ENCODE assay signal across 8 mouse cellular contexts in the genomic region with DNA sequence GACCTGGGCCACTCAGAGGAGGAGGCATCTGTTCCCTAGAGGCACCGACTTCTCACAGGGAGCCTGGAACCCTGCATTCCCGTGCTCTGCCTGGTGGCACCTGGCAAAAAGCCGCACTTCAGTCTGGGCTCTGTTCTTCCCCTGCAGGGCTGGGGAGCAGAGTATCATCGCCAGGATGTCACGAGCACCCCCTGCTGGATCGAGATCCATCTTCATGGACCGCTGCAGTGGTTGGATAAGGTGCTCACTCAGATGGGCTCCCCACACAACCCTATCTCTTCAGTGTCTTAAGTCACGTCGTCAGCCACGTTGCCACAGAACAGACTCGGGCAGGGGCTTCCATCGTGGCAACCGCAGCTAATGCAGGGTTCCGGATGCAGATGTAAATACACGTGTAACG. TPM values are rescaled to one million over a fixed set of nuclear protein-coding genes. Genes with fewer than 3 reads are reported as not detected.
A peak's percentile ranks its signal among the peaks of the same experiment; 100 is the strongest.
DNase-seq lines count a peak whose midpoint lies in the region; ATAC-seq and TF ChIP-seq lines count a peak whose summit lies in the region.

No protein-coding gene starts in this region.

- no peaks in the 10 kb centered on the region for H3K27me3 ChIP-seq in heart, embryonic 14.5 days (ENCODE audit: control insufficient read depth, insufficient read depth, low read length)
- no peaks in the 10 kb centered on the region for H3K27me3 ChIP-seq in kidney, postnatal 0 days (ENCODE audit: insufficient read depth, low read length)
- H3K27me3 ChIP-seq in liver, embryonic 14.5 days (ENCODE audit: control insufficient read depth, insufficient read depth, low read length) = no peaks in the 10 kb centered on the region

- TF ChIP-seq EP300 in liver, embryonic 14.5 days (IDR thresholded peaks at IDR 0.05; ENCODE audit: low read depth) = no peak

- no peak overlapping the region for H3K4me3 ChIP-seq in cortical plate, adult 2 months (ENCODE audit: insufficient read depth, low read length)
- H3K4me3 ChIP-seq in heart, embryonic 14.5 days (ENCODE audit: control insufficient read depth in 1 of 2, insufficient read depth in 1 of 2, low read depth in 1 of 2, low read length in 2 of 2) = no peak overlapping the region
- H3K4me3 ChIP-seq in kidney, postnatal 0 days (replicated peaks; ENCODE audit: low read depth, low read length) = no peak overlapping the region
- no peak overlapping the region for H3K4me3 ChIP-seq in liver, embryonic 14.5 days (ENCODE audit: insufficient read depth in 1 of 2, low read depth in 2 of 2, low read length in 2 of 2)

- peak; percentile 60 for TF ChIP-seq CTCF in cortical plate, adult 2 months (IDR thresholded peaks at IDR 0.05; ENCODE audit: extremely low read depth, insufficient read depth, low read length)
- peak; percentile 67 for TF ChIP-seq CTCF in kidney, postnatal 0 days (IDR thresholded peaks at IDR 0.05; ENCODE audit: low read depth)
- TF ChIP-seq CTCF in liver, embryonic 14.5 days (IDR thresholded peaks at IDR 0.05; ENCODE audit: low read depth) = peak; percentile 72

- H3K4me1 ChIP-seq in cortical plate, adult 2 months (ENCODE audit: control insufficient read depth, insufficient read depth, low read length) = no peaks in the 10 kb centered on the region
- peaks cover 3 to 11% of the 10 kb centered on the region in 2 experiments for H3K4me1 ChIP-seq in heart, embryonic 14.5 days (ENCODE audit: control insufficient read depth in 2 of 2, insufficient read depth in 2 of 2, low read length in 2 of 2)
- no peaks in the 10 kb centered on the region for H3K4me1 ChIP-seq in kidney, postnatal 0 days (replicated peaks; ENCODE audit: insufficient read depth, low read length)
- H3K4me1 ChIP-seq in liver, embryonic 14.5 days (replicated peaks; ENCODE audit: control insufficient read depth in 2 of 2, insufficient read depth in 2 of 2, low read length in 1 of 2) = no peaks in the 10 kb centered on the region

- ATAC-seq in heart, embryonic 14.5 days (ENCODE audit: insufficient number of reproducible peaks, insufficient read depth, low FRiP score, low read depth) = no peak
- no peak; the same call in 1 of the 2 replicates for ATAC-seq in kidney, postnatal 0 days (replicated peaks; ENCODE audit: low FRiP score, low read depth)
- ATAC-seq in liver, embryonic 14.5 days (ENCODE audit: insufficient read depth) = 0 out of 2 replicates have a peak, but pooled peaks have one; percentile 28

- peak; percentile 20 for DNase-seq in 416B (ENCODE audit: low read depth)
- DNase-seq in NIH3T3 (ENCODE audit: low read depth) = peak; percentile 52
- peak; percentile 59 for DNase-seq in kidney, postnatal 0 days (ENCODE audit: low spot score)
- DNase-seq in liver, embryonic 14.5 days (ENCODE audit: low read depth in 3 of 3, low spot score in 3 of 3) = no peak
- DNase-seq in neural tube, embryonic 10.5 days (ENCODE audit: extremely low spot score, low spot score) = peak; percentile 31
- DNase-seq in thymus, postnatal 10 days (ENCODE audit: low spot score in 2 of 2) = peak; percentile 15 to 41

- peaks cover 8% of the 10 kb centered on the region; the same call in 1 of the 2 replicates for H3K9me3 ChIP-seq in heart, embryonic 14.5 days (ENCODE audit: control insufficient read depth, low read length)
- H3K9me3 ChIP-seq in kidney, postnatal 0 days (replicated peaks; ENCODE audit: low read length) = no peaks in the 10 kb centered on the region
- peaks cover 3% of the 10 kb centered on the region for H3K9me3 ChIP-seq in liver, embryonic 14.5 days (ENCODE audit: control insufficient read depth, low read length)

- 33% methylated on average over 16 of the region's 16 CpGs for WGBS in heart, embryonic 14.5 days
- 49% methylated on average over 16 of the region's 16 CpGs for WGBS in kidney, postnatal 0 days
- WGBS in liver, embryonic 14.5 days (ENCODE audit: insufficient replicate concordance) = 26% methylated on average over 16 of the region's 16 CpGs

- peaks cover 6% of the 10 kb centered on the region for H3K36me3 ChIP-seq in heart, embryonic 14.5 days (ENCODE audit: control insufficient read depth, insufficient read depth, low read length)
- H3K36me3 ChIP-seq in kidney, postnatal 0 days (ENCODE audit: insufficient read depth, low read length) = 0 out of 2 replicates have a peak, but pooled peaks cover 4% of the 10 kb centered on the region
- H3K36me3 ChIP-seq in liver, embryonic 14.5 days (replicated peaks; ENCODE audit: control insufficient read depth, insufficient read depth, low read depth) = no peaks in the 10 kb centered on the region

- peak overlapping the region; percentile 25; the same call in 1 of the 2 replicates for H3K4me2 ChIP-seq in heart, embryonic 14.5 days (ENCODE audit: low read length)
- no peak overlapping the region for H3K4me2 ChIP-seq in kidney, postnatal 0 days (ENCODE audit: low read length)
- H3K4me2 ChIP-seq in liver, embryonic 14.5 days (ENCODE audit: low read depth) = no peak overlapping the region

- no peak for TF ChIP-seq POLR2A in cortical plate, adult 2 months (IDR thresholded peaks at IDR 0.05; ENCODE audit: extremely low read depth, insufficient read depth, low read length)

- no peak overlapping the region for H3K9ac ChIP-seq in heart, embryonic 14.5 days (ENCODE audit: low read length)
- no peak overlapping the region for H3K9ac ChIP-seq in kidney, postnatal 0 days (ENCODE audit: low read depth, low read length)
- H3K9ac ChIP-seq in liver, embryonic 14.5 days (replicated peaks) = no peak overlapping the region

- no peak overlapping the region for H3K27ac ChIP-seq in cortical plate, adult 2 months (ENCODE audit: insufficient read depth, low read length)
- no peak overlapping the region for H3K27ac ChIP-seq in heart, embryonic 14.5 days (replicated peaks in 1 of 2; ENCODE audit: control insufficient read depth in 1 of 2, insufficient read depth in 1 of 2, low read depth in 2 of 2, low read length in 2 of 2)
- H3K27ac ChIP-seq in kidney, postnatal 0 days = no peak overlapping the region
- H3K27ac ChIP-seq in liver, embryonic 14.5 days = no peak overlapping the region

RNA-seq across cellular contexts. Expression of a gene that starts 10.4 kb away (rescaled TPM):
- polyA plus RNA-seq in cortical plate, adult 2 months (2012; rRNA removed) = 48.3 and 51.2 TPM in 2 replicates
- 36.3 and 39.5 TPM in 2 replicates for polyA plus RNA-seq in heart, embryonic 14.5 days (2014; fragmentation: Nextera tagmentation; extraction: Ambion mirVana)
- polyA plus RNA-seq in kidney, postnatal 0 days (2015; fragmentation: Nextera tagmentation; extraction: Ambion mirVana) = 32.5 and 37.9 TPM in 2 replicates
- polyA plus RNA-seq in liver, embryonic 14.5 days (2012; rRNA removed) = 7.9 and 16.4 TPM in 2 replicates
- polyA plus RNA-seq in liver, embryonic 14.5 days (2014; fragmentation: Nextera tagmentation; extraction: Ambion mirVana) = 15.2 and 17.3 TPM in 2 replicates

RNA-seq across cellular contexts. Expression of a gene that starts 41.8 kb away (rescaled TPM):
- polyA plus RNA-seq in cortical plate, adult 2 months (2012; rRNA removed) = 5.3 and 5.7 TPM in 2 replicates
- polyA plus RNA-seq in heart, embryonic 14.5 days (2014; fragmentation: Nextera tagmentation; extraction: Ambion mirVana) = 0.88 and 1.4 TPM in 2 replicates
- 0.68 and 0.87 TPM in 2 replicates for polyA plus RNA-seq in kidney, postnatal 0 days (2015; fragmentation: Nextera tagmentation; extraction: Ambion mirVana)
- polyA plus RNA-seq in liver, embryonic 14.5 days (2012; rRNA removed) = 0.05 and 0.07 TPM in 2 replicates
- 0.04 TPM in 1 of 2 replicates, not detected in the other for polyA plus RNA-seq in liver, embryonic 14.5 days (2014; fragmentation: Nextera tagmentation; extraction: Ambion mirVana)

Comparison
In these comparisons a context has a peak if more than half of its experiments do, and no peak if none do; other contexts are left out.
1. DNase-seq: peak in 416B (single experiment), NIH3T3 (single experiment), kidney, postnatal 0 days (single experiment), neural tube, embryonic 10.5 days (single experiment) and thymus, postnatal 10 days (2 of 2); none in liver, embryonic 14.5 days (0 of 3).
2. Peak in every context shown above with its lines, with median percentiles within 50 percentile points of each other: CTCF ChIP-seq.